Mouse (Mus musculus): Measurements from ENCODE around the gene Gns.
"Not testable (repeated sequence)": the region's sequence is repeated elsewhere in the genome, so short reads cannot be mapped to it uniquely, and the experiment has no call there.

Gene Gns

DNA sequence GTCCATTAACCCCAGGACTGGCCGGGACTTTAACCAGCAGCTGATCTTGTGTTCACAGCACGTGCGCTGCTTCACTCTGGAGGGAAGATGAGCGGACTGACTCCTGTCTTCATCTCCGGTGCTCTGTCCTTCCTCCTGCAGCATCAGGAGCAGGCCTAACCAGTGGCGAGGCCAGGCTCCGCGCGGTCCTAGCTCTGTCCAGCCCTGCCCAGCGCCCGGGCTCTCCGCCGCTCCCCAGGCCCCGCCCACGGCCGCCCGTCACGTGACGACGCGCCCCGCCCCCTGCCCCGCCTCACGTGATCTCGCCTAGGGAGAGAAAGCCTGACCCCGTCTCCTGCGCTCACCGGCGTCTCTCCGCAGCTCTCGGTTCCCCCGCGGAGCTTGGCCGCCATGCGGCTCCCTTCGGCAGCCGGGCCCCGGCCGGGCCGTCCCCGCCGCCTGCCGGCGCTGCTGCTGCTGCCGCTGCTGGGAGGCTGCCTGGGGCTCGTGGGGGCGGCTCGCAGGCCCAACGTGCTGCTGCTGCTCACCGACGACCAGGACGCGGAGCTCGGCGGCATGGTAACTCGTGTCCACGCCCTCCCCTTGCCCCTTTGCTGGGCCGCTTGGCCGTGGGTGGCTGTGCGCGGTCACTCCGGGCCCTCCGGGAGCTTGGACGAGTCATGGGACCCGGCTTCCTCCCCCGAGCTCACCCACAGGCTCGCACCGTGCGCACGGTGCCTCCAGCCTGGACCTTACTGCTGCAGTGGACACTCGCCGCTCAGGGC, at the start of gene Gns:
Gene Gns (plus strand): TSS at position 290 of the 764 bp plus-strand sequence.
- DNase-seq (ENCODE audit: low spot score): peak; percentile 98

DNA sequence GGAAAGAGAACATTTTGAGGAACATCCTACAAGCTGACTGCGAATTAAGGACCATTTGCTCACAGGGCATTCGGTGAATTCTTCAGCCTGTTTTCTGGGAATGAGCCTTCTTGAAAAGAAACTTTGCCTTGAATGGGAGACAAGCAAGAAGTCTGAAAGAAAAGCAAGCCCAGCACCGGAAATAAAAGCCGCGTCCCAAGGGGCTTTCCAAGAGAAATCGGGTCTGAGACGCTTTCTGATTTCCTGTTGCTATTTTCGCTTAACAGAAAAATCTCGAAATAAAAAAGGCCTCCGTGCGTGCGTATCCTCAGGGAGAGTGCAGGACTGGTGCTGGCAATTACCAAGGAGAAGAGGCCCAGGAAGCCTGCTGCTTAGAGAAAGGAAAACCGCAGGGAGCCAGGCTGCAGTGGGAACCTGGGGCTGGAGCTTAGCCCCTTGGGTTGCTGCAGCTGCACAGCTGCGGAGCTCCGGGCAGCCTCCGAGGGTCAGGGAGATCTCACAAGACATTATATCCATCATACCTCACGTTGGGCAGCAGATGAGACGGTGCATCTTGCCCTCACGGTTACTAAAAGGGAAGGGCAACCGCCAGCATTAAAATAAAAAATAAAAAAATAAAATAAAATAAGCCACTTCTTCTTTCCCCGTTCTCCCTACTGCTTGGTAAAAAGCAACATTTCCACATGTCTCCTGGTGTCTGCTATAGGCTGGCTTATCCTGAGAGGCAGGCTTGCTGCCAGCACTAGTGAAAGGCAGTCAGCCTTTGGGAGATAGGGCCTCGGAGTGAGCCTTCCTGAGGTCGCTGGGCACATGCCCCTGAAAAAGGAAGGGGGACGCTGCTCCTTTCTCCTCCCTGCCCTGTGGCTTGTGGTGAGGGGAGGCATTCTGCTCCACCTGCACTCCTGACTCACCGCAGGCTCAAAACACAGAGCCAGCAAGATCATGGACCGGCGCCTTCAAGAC, 49.3 kb upstream of the Gns start:
- no peak for DNase-seq (ENCODE audit: low spot score)

DNA sequence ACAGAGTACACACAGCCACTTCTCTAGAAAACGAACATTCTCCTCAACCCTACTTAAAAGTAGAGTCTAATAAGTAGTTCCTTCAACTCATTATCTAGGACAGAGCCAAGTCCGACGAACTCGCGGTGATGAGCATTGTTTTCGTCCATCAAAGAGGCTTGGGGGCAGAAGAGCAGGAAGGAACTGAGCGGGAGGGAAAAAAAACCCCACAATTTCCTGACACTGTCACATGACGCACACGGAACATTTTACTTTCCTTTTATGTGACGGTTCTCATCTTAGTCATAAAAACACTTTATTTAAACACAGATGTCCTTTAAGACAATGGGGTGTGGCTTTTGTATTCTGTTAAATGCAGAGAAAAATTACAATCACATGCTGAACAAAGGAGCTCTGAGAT, 48.5 kb upstream of the Gns start:
- no peak for DNase-seq (ENCODE audit: low spot score)

GRCm38 (mm10) chr10:121318397-121318950, 46.4 kb upstream of the Gns start:
- DNase-seq (ENCODE audit: low spot score): no peak

GRCm38 (mm10) chr10:121323493-121323892, 41.4 kb upstream of the Gns start:
- DNase-seq (ENCODE audit: low spot score): peak; percentile 21

DNA sequence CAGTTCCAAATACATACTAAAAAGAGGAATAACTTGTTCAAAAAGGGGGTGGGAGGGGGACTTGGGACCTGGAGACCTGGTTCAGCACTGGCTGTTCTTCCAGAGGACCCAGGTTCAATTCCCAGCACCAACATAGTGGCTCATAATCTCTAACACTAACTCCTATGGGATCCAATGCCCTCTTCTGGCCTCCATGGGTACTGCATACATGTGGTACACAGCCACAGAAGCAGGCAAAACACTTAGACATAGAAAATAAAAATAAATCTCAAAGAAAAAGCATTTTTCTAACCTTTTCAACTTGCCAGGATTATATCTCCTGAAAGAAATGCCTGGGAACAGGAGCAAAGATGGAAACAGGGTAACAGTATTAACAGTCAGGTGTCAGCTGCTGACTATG, 38.7 kb upstream of the Gns start:
- no peak for DNase-seq (ENCODE audit: low spot score)

GRCm38 (mm10) chr10:121329586-121329985, 35.3 kb upstream of the Gns start:
- no peak for DNase-seq (ENCODE audit: low spot score)

GRCm38 (mm10) chr10:121330940-121331339, 34.0 kb upstream of the Gns start:
- peak; percentile 44 for DNase-seq (ENCODE audit: low spot score)

- no peak for DNase-seq (ENCODE audit: low spot score)
Observed at GRCm38 (mm10) chr10:121334576-121334975, 30.3 kb upstream of the Gns start.

GRCm38 (mm10) chr10:121336536-121336935, 28.4 kb upstream of the Gns start:
- DNase-seq (ENCODE audit: low spot score): not testable (repeated sequence)

DNA sequence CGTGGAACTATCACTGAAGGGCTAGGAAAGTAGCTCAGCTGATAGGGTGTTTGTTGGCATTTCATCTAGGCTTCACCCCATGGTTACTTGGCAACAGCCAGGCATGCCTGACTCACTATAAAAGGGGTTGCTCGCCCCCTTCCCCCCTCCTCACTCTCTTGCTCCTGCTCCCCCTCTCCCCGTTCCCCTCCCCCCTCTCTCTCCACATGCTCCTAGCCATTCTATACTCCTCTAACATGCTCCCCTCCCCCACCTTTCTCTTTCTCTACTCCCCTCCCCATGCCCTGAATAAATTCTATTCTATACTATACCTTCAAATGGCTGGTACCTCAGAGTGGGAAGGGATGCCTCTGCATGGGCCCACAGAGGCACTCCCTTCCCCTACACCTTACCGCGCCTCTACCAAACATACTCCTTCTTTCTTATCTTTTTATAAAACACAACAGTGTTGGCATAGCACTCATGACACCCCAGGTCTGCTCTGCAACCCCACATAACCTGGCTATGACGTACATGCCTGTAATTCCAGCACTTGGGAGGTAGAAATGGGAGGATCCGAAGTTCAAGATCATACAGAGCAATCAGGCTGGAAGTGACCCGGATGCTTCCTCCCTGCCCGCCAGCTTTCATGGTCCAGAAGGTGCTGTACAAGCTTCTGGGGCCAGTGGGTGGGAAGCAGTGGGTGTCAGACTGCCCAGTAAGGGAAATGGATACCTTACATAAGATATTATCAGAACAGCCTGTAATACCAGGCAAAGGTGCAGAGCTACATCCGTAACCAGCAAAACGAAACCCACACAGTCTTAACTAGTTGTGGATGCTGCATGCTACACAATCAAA, 23.9 kb upstream of the Gns start:
- DNase-seq (ENCODE audit: low spot score): no peak

DNA sequence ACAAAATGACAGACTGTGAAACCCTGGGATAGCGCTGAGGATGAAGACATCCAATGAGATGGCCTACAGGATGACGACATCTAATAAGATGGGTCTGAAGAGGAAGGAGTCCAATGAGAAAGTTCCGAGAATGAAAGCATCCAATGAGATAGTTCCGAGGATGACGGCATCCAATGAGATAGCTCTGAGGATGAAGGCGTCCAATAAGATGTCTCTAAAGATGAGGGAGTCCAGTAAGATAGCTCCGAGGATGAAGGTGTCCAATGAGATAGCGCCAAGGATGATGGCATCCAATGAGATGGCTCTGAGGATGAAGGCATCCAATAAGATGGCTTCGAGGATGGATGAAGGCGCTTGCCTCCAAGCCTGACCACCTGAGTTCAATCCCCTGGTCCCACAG, 22.6 kb upstream of the Gns start:
- DNase-seq (ENCODE audit: low spot score): no peak

DNA sequence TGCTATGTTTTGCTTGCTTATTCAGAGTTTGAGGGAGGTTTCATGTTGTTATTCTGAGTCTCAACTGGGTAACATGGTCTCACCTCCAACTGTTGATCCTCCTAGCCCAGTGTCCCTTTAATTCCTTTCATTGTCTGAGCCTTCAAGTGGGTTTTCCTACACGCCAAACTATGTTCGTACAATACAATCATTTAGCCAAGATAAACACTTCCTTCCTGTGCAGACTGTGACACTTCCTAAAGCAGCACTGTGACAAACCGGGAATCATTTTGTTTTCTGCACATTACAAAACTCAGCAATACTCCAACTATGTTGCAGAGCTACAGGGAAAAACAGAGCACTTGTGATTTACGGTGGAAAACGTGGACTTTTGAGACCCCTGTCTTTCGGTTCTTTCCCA, 21.0 kb upstream of the Gns start:
- DNase-seq (ENCODE audit: low spot score): no peak

DNA sequence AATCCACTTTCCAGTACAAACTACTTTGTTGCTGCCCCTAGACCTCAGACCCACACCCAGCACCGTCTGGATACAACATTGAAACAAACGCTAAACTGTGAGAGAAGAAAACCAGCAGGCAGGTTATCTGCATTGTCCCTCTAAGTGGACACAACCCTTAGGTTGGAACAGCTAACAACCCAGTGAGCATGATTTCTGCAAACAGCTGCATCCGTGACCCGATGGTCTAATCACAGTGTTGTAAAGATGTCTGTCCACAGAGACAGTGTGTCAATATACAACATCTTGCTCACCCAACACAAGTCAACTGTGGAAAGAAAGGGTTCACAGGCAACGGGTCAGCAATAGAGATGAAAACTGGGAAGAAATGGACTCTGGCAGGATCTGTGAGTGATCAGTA, 15.6 kb upstream of the Gns start:
- DNase-seq (ENCODE audit: low spot score): no peak

DNA sequence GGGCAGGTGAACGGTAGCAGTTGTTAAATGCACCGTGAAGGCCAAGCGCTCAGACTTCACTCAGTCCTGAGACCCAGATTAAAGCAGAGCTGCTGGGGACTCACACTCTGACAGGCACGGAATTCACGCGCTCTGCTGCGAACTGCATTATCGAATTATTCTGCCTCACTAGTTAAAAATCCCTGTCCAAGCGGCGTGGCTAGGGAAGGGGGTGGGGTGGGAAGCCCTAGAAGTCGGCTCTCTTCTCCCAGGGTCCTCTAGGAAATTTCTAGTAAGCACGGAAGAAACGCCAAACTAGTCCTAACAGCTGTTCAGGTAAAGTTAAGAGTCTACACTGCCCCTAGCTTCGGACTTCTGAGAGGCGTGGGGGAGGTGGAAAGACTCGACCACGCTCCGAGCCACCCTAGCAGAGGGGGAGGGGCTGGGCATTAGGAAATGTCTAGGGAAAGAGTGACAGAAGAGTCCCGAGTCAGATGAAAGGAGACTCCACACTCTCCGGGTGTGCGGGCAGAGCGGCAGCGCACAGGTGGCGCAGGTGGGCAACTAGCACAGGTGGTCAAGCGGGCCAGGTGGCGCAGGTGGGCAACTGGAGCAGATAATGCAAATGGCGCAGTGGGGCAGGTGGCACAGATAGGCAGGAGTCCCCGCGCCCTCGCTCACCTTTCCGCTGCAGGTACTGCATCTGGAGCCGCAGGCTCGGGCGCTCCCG, 14.4 kb upstream of the Gns start:
- no peak for DNase-seq (ENCODE audit: low spot score)

- DNase-seq (ENCODE audit: low spot score): no peak
Observed at GRCm38 (mm10) chr10:121351066-121351581, 13.8 kb upstream of the Gns start, which contains the start of gene Tbc1d30. Gene Tbc1d30 (minus strand): TSS chr10:121351278.

- no peak for DNase-seq (ENCODE audit: low spot score)
Observed at GRCm38 (mm10) chr10:121351692-121352290, 13.1 kb upstream of the Gns start.

DNA sequence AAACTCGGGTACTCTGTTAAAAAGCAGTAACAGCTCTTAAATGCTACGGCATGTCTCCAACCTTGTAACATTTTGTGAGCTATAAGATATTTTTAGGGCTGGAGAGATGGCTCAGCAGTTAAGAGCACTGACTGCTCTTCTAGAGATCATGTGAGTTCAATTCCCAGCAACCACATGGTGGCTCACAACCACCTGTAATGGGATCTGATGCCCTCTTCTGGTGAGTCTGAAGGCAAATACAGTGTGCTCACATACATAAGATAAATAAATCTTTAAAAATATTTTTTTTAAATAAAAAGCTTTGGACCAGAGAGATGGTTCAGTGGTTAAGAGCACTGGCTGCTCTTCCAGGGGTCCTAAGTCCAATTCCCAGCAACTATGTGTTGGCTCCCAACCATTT, 4.5 kb upstream of the Gns start:
- DNase-seq (ENCODE audit: low spot score): no peak

- no peak for DNase-seq (ENCODE audit: low spot score)
Observed at GRCm38 (mm10) chr10:121363201-121363600, 1.7 kb upstream of the Gns start.

- no peak for DNase-seq (ENCODE audit: low spot score)
Observed at GRCm38 (mm10) chr10:121364306-121364705, 584 bp upstream of the Gns start.

All from MN1 (cell line).